Mouse (Mus musculus) intestine, embryonic 16.5 days (tissue): ENCODE results near the gene Tmem14c. TPM values are rescaled to one million over a fixed set of nuclear protein-coding genes. Genes with fewer than 3 reads are reported as not detected.
"Not testable (repeated sequence)": the region's sequence is repeated elsewhere in the genome, so short reads cannot be mapped to it uniquely, and the experiment has no call there.

ENCODE experiments used
- ATAC-seq: fragments of 200-750 bp; cut with Nextera tagmentation; 2 replicates; pipeline ENCODE4 v1.8.0; 2017; ENCODE audit warnings: moderate TSS enrichment, moderate library complexity
- H3K27ac ChIP-seq: fragments of 300-500 bp; sonication (generic); 2 replicates; pipeline ENCODE4 v1.5.1; 2014; ENCODE audit warnings: mild to moderate bottlenecking, low read length
- H3K27me3 ChIP-seq: fragments of 300-500 bp; sonication (generic); replicated peaks from 2 replicates; pipeline ENCODE4 v1.6.1; 2014; ENCODE audit warnings: low read length, control low read depth, mixed read lengths; ENCODE audit not compliant: control insufficient read depth, insufficient read depth
- H3K36me3 ChIP-seq: fragments of 300-500 bp; sonication (generic); 2 replicates; pipeline ENCODE4 v1.6.1; 2014; ENCODE audit warnings: low read length, control low read depth; ENCODE audit not compliant: control insufficient read depth, insufficient read depth
- H3K4me1 ChIP-seq: fragments of 300-500 bp; sonication (generic); 2 replicates; pipeline ENCODE4 v1.6.1; 2014; ENCODE audit warnings: low read length, control low read depth, mixed read lengths; ENCODE audit not compliant: control insufficient read depth, insufficient read depth
- H3K4me2 ChIP-seq: fragments of 300-500 bp; sonication (generic); 2 replicates; pipeline ENCODE4 v1.6.1; 2014; ENCODE audit warnings: low read depth, low read length, control low read depth
- H3K4me3 ChIP-seq: fragments of 300-500 bp; sonication (generic); 2 replicates; pipeline ENCODE4 v1.5.1; 2014; ENCODE audit warnings: mild to moderate bottlenecking, low read length
- H3K9ac ChIP-seq: fragments of 300-500 bp; sonication (generic); 2 replicates; pipeline ENCODE4 v1.6.1; 2014; ENCODE audit warnings: low read depth, low read length
- H3K9me3 ChIP-seq: fragments of 300-500 bp; sonication (generic); 2 replicates; pipeline ENCODE4 v1.6.1; 2016; ENCODE audit warnings: low read length, control low read depth; ENCODE audit not compliant: control insufficient read depth
- WGBS: fragments of 180-500 bp; shearing (Covaris S2); extraction: QIAGEN DNeasy Blood & Tissue Kit; methylation state at CpG from one replicate; pipeline ENCODE4 v1.1.7; 2014; 5-methylcytosine and 5-hydroxymethylcytosine counted together
- polyA plus RNA-seq: library from polyadenylated mRNA; unstranded; fragments of >200 nt; fragmentation: Nextera tagmentation; extraction: Ambion mirVana; gene quantifications from 2 replicates; pipeline ENCODE4 v1.2.1, GENCODE M21; 2015

Tmem14c gene
- polyA plus RNA-seq, 1 experiment from 2014 or later: 351 TPM

GRCm38 (mm10) chr13:40979321-40979720 is 36.8 kb upstream of the Tmem14c start:
- Histone ChIP-seq H3K9me3 (no peaks in the 10 kb centered on the region), H3K4me1 (no peaks in the 10 kb centered on the region), H3K9ac (no peak overlapping the region), H3K36me3 (no peaks in the 10 kb centered on the region), H3K4me3 (no peak overlapping the region), H3K27me3 (no peaks in the 10 kb centered on the region), H3K27ac (peak overlapping the region; percentile 57), H3K4me2 (no peak overlapping the region)
- 53% methylated on average over 2 of the region's 2 CpGs for WGBS
- no peak for ATAC-seq

DNA sequence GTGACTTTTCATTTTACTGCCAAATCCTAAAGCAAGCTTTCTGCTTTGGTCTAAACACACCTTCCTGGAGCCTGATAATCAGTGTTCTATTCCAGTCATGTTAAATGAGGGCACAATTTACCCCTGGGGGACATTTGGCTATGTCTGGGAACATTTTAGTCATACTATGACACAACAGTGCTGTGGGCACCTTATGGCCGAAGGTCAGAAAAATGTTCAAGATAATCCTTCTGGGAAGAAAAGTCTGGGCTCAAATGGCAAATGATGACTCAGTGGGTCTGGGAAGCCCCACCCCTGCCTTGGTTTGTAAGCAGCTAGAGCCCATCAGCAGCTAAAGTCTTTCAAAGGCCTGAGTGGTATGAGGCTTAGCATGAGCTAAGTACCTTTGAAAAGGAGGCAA is 33.3 kb upstream of the Tmem14c start:
- Histone ChIP-seq H3K4me2 (no peak overlapping the region), H3K9me3 (no peaks in the 10 kb centered on the region), H3K4me1 (no peaks in the 10 kb centered on the region), H3K27me3 (no peaks in the 10 kb centered on the region), H3K27ac (no peak overlapping the region), H3K4me3 (no peak overlapping the region), H3K36me3 (no peaks in the 10 kb centered on the region), H3K9ac (no peak overlapping the region)
- no peak for ATAC-seq
- WGBS: 79% methylated on average over 1 of the region's 1 CpGs

DNA sequence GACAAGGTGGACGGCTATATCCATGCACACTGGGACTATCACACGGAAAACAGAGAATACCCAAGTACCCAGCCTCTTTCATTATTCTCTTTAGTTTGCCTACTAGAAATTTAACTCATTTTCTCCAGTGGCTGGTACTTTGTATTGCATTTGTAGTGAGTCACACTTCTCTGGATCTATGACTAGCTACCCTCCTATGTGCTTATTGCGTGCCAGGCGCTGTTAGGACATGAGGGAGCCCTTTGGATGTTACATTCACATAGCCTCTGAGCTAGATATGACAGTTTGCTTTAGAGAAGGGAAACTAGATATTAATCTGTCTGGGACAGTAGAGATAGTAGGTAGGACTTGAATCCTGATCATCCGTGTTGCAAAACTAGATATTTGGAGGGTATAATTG is 30.0 kb upstream of the Tmem14c start:
- 93% methylated on average over 5 of the region's 5 CpGs for WGBS
- H3K9me3 ChIP-seq: no peaks in the 10 kb centered on the region
- no peaks in the 10 kb centered on the region for H3K36me3 ChIP-seq
- H3K4me1 ChIP-seq: no peaks in the 10 kb centered on the region
- H3K4me3 ChIP-seq: no peak overlapping the region
- H3K27ac ChIP-seq: no peak overlapping the region
- H3K9ac ChIP-seq: no peak overlapping the region
- no peaks in the 10 kb centered on the region for H3K27me3 ChIP-seq
- ATAC-seq: no peak
- no peak overlapping the region for H3K4me2 ChIP-seq

GRCm38 (mm10) chr13:40987608-40988303 is 28.3 kb upstream of the Tmem14c start:
- not testable (repeated sequence) for H3K4me2 ChIP-seq, H3K4me3 ChIP-seq, ATAC-seq, H3K4me1 ChIP-seq, H3K9ac ChIP-seq, H3K27me3 ChIP-seq, H3K27ac ChIP-seq, H3K36me3 ChIP-seq, H3K9me3 ChIP-seq
- WGBS: 69% methylated on average over 4 of the region's 4 CpGs

DNA sequence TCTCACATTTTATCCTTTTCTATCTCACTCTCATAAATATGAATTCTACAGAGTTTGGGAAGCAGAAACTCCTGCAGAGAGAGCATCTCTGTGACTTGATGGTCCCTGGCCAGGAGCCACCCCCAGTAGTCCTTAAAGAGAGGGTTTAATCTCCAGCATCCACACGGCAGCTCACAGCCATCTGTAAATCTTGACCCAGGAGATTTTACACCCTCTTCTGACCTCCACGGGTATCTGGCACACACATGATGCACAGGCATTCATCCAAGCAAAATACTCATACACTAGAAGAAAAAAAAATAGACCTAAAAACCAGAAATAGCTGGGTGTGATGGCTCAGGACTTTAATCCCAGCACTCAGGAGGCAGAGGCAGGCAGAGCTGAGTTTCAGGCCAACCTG is 27.7 kb upstream of the Tmem14c start:
- H3K4me2 ChIP-seq: no peak overlapping the region
- no peak overlapping the region for H3K9ac ChIP-seq
- H3K9me3 ChIP-seq: no peaks in the 10 kb centered on the region
- ATAC-seq: no peak
- H3K4me3 ChIP-seq: no peak overlapping the region
- H3K27ac ChIP-seq: no peak overlapping the region
- WGBS: 57% methylated on average over 2 of the region's 2 CpGs
- no peaks in the 10 kb centered on the region for H3K27me3 ChIP-seq
- no peaks in the 10 kb centered on the region for H3K4me1 ChIP-seq
- H3K36me3 ChIP-seq: no peaks in the 10 kb centered on the region

DNA sequence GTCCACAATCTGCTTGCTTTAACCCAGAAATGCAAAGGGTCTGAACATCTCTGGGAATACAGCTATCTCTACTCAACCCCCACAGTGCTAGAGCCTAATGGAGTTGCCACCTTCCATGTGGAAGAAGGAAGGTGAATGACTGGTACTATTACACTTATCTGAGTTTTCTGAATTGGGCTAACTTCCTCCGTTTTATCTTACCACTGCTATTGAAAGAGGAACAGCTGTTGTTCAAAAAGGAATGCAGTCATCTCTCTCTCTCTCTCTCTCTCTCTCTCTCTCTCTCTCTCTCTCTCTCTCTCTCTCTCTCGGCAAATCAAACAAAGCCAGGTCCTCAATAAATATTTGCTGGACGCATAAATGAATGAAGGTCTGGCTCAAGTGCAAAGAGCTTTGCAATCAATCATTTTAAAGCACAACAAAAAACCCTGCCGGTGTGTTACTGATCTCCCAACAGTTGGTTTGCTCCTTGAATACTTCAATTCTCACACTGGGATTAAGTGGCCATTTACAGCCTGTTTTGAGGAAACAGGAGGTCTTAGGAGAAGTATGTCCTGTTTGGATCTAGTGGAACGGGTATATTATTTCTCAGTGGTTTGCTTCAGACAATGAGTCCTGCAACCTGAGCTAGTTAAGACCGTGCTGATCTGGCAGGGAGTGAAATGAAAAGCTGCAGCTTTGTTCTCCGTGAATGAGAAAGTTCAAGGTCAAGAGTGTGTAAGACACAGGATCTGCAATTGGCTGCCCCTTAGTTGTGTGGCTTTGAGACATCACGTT is 21.4 kb upstream of the Tmem14c start:
- Histone ChIP-seq H3K4me1 (peaks cover 10% of the 10 kb centered on the region), H3K9ac (no peak overlapping the region), H3K27ac (peak overlapping the region; percentile 28; the same call in 1 of the 2 replicates), H3K27me3 (no peaks in the 10 kb centered on the region), H3K9me3 (no peaks in the 10 kb centered on the region), H3K4me3 (no peak overlapping the region), H3K4me2 (peak overlapping the region; percentile 15), H3K36me3 (no peaks in the 10 kb centered on the region)
- WGBS: 6% methylated on average over 8 of the region's 8 CpGs
- peak; percentile 50; the same call in 1 of the 2 replicates for ATAC-seq

GRCm38 (mm10) chr13:40998537-40998936 is 17.6 kb upstream of the Tmem14c start:
- H3K4me2 ChIP-seq, H3K27ac ChIP-seq, H3K9ac ChIP-seq, H3K27me3 ChIP-seq, H3K36me3 ChIP-seq, ATAC-seq, H3K9me3 ChIP-seq, H3K4me3 ChIP-seq: not testable (repeated sequence)
- 86% methylated on average over 5 of the region's 5 CpGs for WGBS
- peaks cover 18% of the 10 kb centered on the region for H3K4me1 ChIP-seq

DNA sequence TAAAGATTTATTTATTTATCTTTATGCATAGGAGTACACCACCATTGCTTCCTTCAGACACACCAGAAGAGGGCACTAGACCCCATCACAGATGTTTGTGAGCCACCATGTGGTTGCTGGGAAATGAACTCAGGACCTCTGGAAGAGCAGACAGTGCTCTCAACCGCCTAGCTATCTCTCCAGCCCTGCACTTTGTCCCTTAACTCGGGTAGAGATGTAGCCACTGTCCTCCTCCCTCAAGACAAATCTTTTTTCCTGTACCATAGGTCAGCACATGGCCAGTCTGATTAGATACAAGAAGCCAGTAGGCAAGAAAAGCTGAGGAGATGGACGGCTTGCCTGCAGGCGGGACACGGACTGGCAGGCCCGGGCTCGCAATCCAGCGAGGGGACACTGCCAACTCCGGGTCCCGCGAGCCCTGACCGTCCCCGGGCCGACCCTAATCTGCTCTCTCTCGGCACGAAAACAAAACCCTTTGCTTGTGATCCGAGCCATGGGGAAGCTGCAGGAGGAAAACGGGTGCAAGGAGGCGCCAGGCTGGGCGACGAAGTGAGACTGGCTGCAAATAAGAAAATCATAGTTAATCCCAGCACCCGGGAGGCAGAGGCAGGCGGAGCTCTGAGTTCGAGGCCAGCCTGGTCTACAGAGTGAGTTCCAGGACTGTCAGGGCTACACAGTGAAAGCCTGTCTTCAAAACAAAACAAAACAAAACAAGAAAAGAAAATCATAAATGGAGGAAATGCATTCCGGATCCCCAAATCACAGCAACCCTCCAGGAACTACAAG is 15.8 kb upstream of the Tmem14c start:
- Histone ChIP-seq H3K4me3 (peak overlapping the region; percentile 100), H3K4me1 (peaks cover 8% of the 10 kb centered on the region), H3K4me2 (peak overlapping the region; percentile 78), H3K36me3 (0 out of 2 replicates have a peak, but pooled peaks cover 4% of the 10 kb centered on the region), H3K9ac (peak overlapping the region; percentile 92), H3K27ac (peak overlapping the region; percentile 100), H3K27me3 (no peaks in the 10 kb centered on the region), H3K9me3 (no peaks in the 10 kb centered on the region)
- ATAC-seq: peak; percentile 66
- WGBS: under 1% methylated on average over 25 of the region's 25 CpGs
